Mouse (Mus musculus): ENCODE results near the gene Abhd14a. TPM values are rescaled to one million over a fixed set of nuclear protein-coding genes. Genes with fewer than 3 reads are reported as not detected.

Gene Abhd14a
- polyA plus RNA-seq, 1 experiment from 2014 or later: 20.8 TPM

- Histone ChIP-seq H3K4me3 (ENCODE audit: low read depth, low read length) (no peak overlapping the region), H3K27ac (ENCODE audit: low read depth, low read length) (no peak overlapping the region), H3K36me3 (ENCODE audit: control insufficient read depth, insufficient read depth) (no peaks in the 10 kb centered on the region; the same call in 1 of the 2 replicates), H3K4me1 (replicated peaks; ENCODE audit: control insufficient read depth, insufficient read depth, low read length) (no peaks in the 10 kb centered on the region), H3K9ac (ENCODE audit: low read depth, low read length) (no peak overlapping the region), H3K9me3 (ENCODE audit: control insufficient read depth) (no peaks in the 10 kb centered on the region), H3K27me3 (replicated peaks; ENCODE audit: control insufficient read depth, insufficient read depth, low read length) (peaks cover 19% of the 10 kb centered on the region; the same call in 1 of the 2 replicates), H3K4me2 (replicated peaks; ENCODE audit: low read depth) (no peak overlapping the region)
- no peak for TF ChIP-seq CTCF (IDR thresholded peaks at IDR 0.05; ENCODE audit: low read depth)
- WGBS: 90% methylated on average over 16 of the region's 16 CpGs
- ATAC-seq: no peak
Observed at GRCm38 (mm10) chr9:106461641-106462429, 14.4 kb upstream of the Abhd14a start.

GRCm38 (mm10) chr9:106461026-106461415 lies 13.5 kb upstream of the Abhd14a start:
- 95% methylated on average over 9 of the region's 9 CpGs for WGBS
- Histone ChIP-seq H3K4me3 (ENCODE audit: low read depth, low read length) (no peak overlapping the region), H3K4me1 (replicated peaks; ENCODE audit: control insufficient read depth, insufficient read depth, low read length) (no peaks in the 10 kb centered on the region), H3K36me3 (ENCODE audit: control insufficient read depth, insufficient read depth) (no peaks in the 10 kb centered on the region; the same call in 1 of the 2 replicates), H3K27ac (ENCODE audit: low read depth, low read length) (no peak overlapping the region), H3K27me3 (replicated peaks; ENCODE audit: control insufficient read depth, insufficient read depth, low read length) (peaks cover 17% of the 10 kb centered on the region; the same call in 1 of the 2 replicates), H3K9me3 (ENCODE audit: control insufficient read depth) (no peaks in the 10 kb centered on the region), H3K9ac (ENCODE audit: low read depth, low read length) (no peak overlapping the region), H3K4me2 (replicated peaks; ENCODE audit: low read depth) (no peak overlapping the region)
- TF ChIP-seq CTCF (IDR thresholded peaks at IDR 0.05; ENCODE audit: low read depth): no peak
- no peak for ATAC-seq

DNA sequence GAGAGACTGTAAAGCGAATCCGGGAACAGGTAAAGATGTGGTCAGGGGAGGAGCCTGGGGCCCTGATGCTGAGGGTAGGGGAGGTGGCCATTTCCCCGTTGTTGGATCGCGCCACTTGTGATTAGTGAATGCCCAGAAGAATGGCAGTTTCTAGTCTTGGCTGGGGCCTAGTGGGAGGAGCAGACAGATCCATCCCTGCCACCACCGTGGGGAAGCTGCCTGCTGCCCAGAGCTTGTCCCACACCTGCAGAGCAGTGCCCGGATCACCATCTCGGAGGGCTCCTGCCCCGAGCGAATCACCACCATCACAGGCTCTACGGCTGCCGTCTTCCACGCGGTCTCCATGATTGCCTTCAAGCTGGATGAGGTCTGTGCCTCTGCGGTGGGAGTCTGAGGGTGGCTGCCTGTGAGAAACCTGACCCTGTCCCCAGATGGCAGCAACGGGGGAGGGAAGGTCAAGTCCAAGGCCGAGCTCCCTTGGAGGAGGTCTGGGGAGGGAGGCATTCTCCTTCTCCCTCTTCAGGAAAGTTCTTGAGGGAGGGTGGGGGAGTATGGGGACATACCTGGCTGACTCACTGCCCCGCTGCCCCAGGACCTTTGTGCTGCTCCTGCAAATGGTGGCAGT lies 13.0 kb upstream of the Abhd14a start:
- Histone ChIP-seq H3K36me3 (ENCODE audit: control insufficient read depth, insufficient read depth) (no peaks in the 10 kb centered on the region; the same call in 1 of the 2 replicates), H3K9ac (ENCODE audit: low read depth, low read length) (no peak overlapping the region), H3K4me2 (replicated peaks; ENCODE audit: low read depth) (no peak overlapping the region), H3K4me1 (replicated peaks; ENCODE audit: control insufficient read depth, insufficient read depth, low read length) (no peaks in the 10 kb centered on the region), H3K4me3 (ENCODE audit: low read depth, low read length) (no peak overlapping the region), H3K9me3 (ENCODE audit: control insufficient read depth) (no peaks in the 10 kb centered on the region), H3K27ac (ENCODE audit: low read depth, low read length) (no peak overlapping the region), H3K27me3 (replicated peaks; ENCODE audit: control insufficient read depth, insufficient read depth, low read length) (peaks cover 12% of the 10 kb centered on the region; the same call in 1 of the 2 replicates)
- ATAC-seq: no peak
- TF ChIP-seq CTCF (IDR thresholded peaks at IDR 0.05; ENCODE audit: low read depth): no peak
- 84% methylated on average over 18 of the region's 18 CpGs for WGBS

GRCm38 (mm10) chr9:106459946-106460345 lies 12.5 kb upstream of the Abhd14a start:
- Histone ChIP-seq H3K9ac (ENCODE audit: low read depth, low read length) (no peak overlapping the region), H3K4me1 (replicated peaks; ENCODE audit: control insufficient read depth, insufficient read depth, low read length) (no peaks in the 10 kb centered on the region), H3K4me3 (ENCODE audit: low read depth, low read length) (no peak overlapping the region), H3K27ac (ENCODE audit: low read depth, low read length) (no peak overlapping the region), H3K36me3 (ENCODE audit: control insufficient read depth, insufficient read depth) (no peaks in the 10 kb centered on the region; the same call in 1 of the 2 replicates), H3K9me3 (ENCODE audit: control insufficient read depth) (no peaks in the 10 kb centered on the region), H3K4me2 (replicated peaks; ENCODE audit: low read depth) (no peak overlapping the region), H3K27me3 (replicated peaks; ENCODE audit: control insufficient read depth, insufficient read depth, low read length) (peaks cover 6% of the 10 kb centered on the region; the same call in 1 of the 2 replicates)
- WGBS: 73% methylated on average over 15 of the region's 15 CpGs
- no peak for ATAC-seq
- TF ChIP-seq CTCF (IDR thresholded peaks at IDR 0.05; ENCODE audit: low read depth): no peak

DNA sequence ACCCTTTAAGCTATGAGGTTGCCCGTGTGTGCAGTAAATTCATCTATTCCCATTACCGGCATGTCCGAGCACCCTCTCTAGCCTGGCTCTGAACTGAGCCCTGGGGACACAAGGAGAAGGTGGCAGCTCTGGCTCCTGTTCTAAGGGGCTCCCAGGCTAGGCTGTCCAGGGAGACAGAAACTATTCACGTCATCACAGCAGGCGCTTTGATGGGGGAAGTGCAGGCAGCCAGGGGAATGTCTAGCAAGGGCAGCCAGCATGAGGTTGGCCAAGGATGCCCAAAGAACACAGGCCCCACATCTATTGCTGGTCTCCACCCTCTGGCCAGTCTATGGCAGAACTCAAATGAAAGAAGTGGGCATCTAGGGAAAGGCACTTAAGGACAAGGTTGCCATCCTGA lies 10.4 kb upstream of the Abhd14a start:
- Histone ChIP-seq H3K27me3 (replicated peaks; ENCODE audit: control insufficient read depth, insufficient read depth, low read length) (no peaks in the 10 kb centered on the region), H3K36me3 (ENCODE audit: control insufficient read depth, insufficient read depth) (no peaks in the 10 kb centered on the region; the same call in 1 of the 2 replicates), H3K4me3 (ENCODE audit: low read depth, low read length) (no peak overlapping the region), H3K4me1 (replicated peaks; ENCODE audit: control insufficient read depth, insufficient read depth, low read length) (no peaks in the 10 kb centered on the region; the same call in 1 of the 2 replicates), H3K27ac (ENCODE audit: low read depth, low read length) (no peak overlapping the region), H3K9ac (ENCODE audit: low read depth, low read length) (no peak overlapping the region), H3K4me2 (replicated peaks; ENCODE audit: low read depth) (no peak overlapping the region), H3K9me3 (ENCODE audit: control insufficient read depth) (no peaks in the 10 kb centered on the region)
- WGBS: 81% methylated on average over 5 of the region's 5 CpGs
- TF ChIP-seq CTCF (IDR thresholded peaks at IDR 0.05; ENCODE audit: low read depth): no peak
- no peak for ATAC-seq

GRCm38 (mm10) chr9:106457163-106457559 lies 9.7 kb upstream of the Abhd14a start:
- no peak for ATAC-seq
- Histone ChIP-seq H3K4me2 (replicated peaks; ENCODE audit: low read depth) (no peak overlapping the region), H3K36me3 (ENCODE audit: control insufficient read depth, insufficient read depth) (no peaks in the 10 kb centered on the region; the same call in 1 of the 2 replicates), H3K9ac (ENCODE audit: low read depth, low read length) (no peak overlapping the region), H3K4me3 (ENCODE audit: low read depth, low read length) (no peak overlapping the region), H3K27ac (ENCODE audit: low read depth, low read length) (no peak overlapping the region), H3K9me3 (ENCODE audit: control insufficient read depth) (no peaks in the 10 kb centered on the region), H3K27me3 (replicated peaks; ENCODE audit: control insufficient read depth, insufficient read depth, low read length) (no peaks in the 10 kb centered on the region), H3K4me1 (replicated peaks; ENCODE audit: control insufficient read depth, insufficient read depth, low read length) (no peaks in the 10 kb centered on the region; the same call in 1 of the 2 replicates)
- 71% methylated on average over 9 of the region's 9 CpGs for WGBS
- TF ChIP-seq CTCF (IDR thresholded peaks at IDR 0.05; ENCODE audit: low read depth): no peak

Data from intestine, postnatal 0 days (tissue).